Mouse (Mus musculus): ENCODE data around the gene Dpf2. TPM values are rescaled to one million over a fixed set of nuclear protein-coding genes. Genes with fewer than 3 reads are reported as not detected.

The Dpf2 gene
- 175 and 194 TPM in 2 replicates for polyA plus RNA-seq (2012; rRNA removed)

DNA sequence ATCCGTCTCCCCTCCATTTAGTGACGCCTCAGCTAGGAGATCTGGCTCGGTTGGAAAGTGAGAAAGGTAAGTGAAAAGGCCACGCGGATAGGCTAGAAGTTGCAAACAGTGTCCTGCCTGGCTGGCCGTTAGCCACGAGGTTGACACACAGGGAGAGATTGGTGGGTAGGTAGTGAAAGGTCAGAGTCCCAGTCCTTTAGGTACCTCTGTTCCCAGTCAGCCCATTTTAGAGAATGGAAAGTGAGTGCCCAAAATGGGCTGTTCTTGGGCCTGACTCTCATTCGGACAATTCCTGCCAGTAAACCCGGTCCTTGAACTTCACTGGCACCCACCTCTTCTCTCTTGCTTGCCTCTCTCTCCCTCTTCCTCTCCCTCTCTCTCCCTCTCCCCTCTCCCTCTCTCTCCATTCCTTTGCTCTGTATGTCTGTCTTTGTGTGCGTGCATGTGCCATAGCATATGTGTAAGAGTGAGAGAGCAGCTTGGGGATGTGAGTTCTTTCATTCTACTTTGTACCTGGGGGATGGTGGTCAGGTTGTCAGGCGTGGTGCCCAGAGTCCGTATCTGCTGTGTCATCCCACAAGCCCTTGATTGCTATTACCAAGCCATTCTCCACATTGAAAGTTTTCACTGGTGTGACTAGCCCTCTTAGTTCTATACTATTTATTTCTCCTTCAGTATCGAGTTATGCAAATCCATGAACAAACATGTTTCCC lies at the start of gene Dpf2:
TSS of gene Dpf2 (minus strand) at position 4 of the 713 bp plus-strand sequence.
- Histone ChIP-seq H3K4me3 (ENCODE audit: control insufficient read depth, insufficient read depth, low read length) (peak within 1 kb of the TSS; percentile 72), H3K27me3 (ENCODE audit: control insufficient read depth, insufficient read depth, low read length) (no peaks in the 10 kb centered on the region), H3K36me3 (ENCODE audit: control insufficient read depth, insufficient read depth, low read length) (no peaks in the 10 kb centered on the region), H3K27ac (ENCODE audit: control insufficient read depth, insufficient read depth, low read length) (no peak within 1 kb of the TSS), H3K4me1 (replicated peaks; ENCODE audit: control insufficient read depth, insufficient read depth, low read length) (peaks cover 19% of the 10 kb centered on the region)
- no peak for DNase-seq
- WGBS, result 8% methylated on average over 13 of the region's 13 CpGs
- TF ChIP-seq CTCF (IDR thresholded peaks at IDR 0.05; ENCODE audit: borderline replicate concordance, control insufficient read depth, extremely low read depth, insufficient read depth, low read length, poor library complexity), result no peak
- no peak for TF ChIP-seq POLR2A (IDR thresholded peaks at IDR 0.05; ENCODE audit: control insufficient read depth, extremely low read depth, insufficient read depth, low read length, poor library complexity)

DNA sequence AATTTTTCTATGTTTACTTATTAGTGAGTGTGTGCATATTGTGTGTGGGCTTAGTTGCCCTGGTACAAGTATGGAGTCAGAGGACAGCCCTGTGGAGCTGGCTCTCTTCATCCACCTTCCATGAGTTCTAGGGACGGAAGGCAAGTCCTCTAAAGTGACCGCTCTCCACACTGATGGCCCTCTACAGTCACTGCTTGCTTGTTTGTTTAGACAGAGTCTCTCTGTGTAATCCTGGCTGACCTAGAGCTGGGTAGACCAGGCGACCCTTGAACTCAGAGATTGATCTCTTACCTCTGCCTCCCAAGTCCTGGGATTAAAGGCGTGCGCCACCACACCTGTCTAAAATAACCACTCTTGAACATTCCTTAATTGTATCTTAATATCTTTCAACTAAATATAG lies 44.6 kb upstream of the Dpf2 start:
- Histone ChIP-seq H3K27me3 (ENCODE audit: control insufficient read depth, insufficient read depth, low read length) (no peaks in the 10 kb centered on the region), H3K27ac (ENCODE audit: control insufficient read depth, insufficient read depth, low read length) (no peak overlapping the region), H3K36me3 (ENCODE audit: control insufficient read depth, insufficient read depth, low read length) (peaks cover 13% of the 10 kb centered on the region; the same call in 1 of the 2 replicates), H3K4me3 (ENCODE audit: control insufficient read depth, insufficient read depth, low read length) (no peak overlapping the region), H3K4me1 (replicated peaks; ENCODE audit: control insufficient read depth, insufficient read depth, low read length) (peaks cover 3% of the 10 kb centered on the region; the same call in 1 of the 2 replicates)
- 96% methylated on average over 5 of the region's 5 CpGs for whole genome bisulfite sequencing
- no peak for TF ChIP-seq POLR2A (IDR thresholded peaks at IDR 0.05; ENCODE audit: control insufficient read depth, extremely low read depth, insufficient read depth, low read length, poor library complexity)
- no peak for TF ChIP-seq CTCF (IDR thresholded peaks at IDR 0.05; ENCODE audit: borderline replicate concordance, control insufficient read depth, extremely low read depth, insufficient read depth, low read length, poor library complexity)
- DNase-seq, result no peak

DNA sequence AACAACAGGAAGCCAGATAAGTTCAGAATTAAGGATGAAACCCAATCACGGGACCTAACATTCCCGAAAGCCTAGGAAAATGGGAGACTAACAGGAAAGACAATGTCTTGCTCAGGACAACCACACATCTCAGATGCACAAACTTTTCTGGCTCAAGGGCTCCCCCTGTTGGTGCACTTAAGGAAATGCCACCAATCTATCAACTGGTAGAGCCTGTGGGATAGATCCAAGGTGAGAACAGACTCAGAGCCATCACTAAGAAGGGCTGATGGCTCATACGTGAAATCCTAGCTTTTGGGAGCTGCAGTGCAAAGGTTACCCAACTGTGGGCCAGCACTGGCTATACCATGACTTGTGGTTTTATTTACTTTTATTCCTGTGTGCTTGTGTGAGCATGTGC lies 43.9 kb upstream of the Dpf2 start:
- no peak for TF ChIP-seq CTCF (IDR thresholded peaks at IDR 0.05; ENCODE audit: borderline replicate concordance, control insufficient read depth, extremely low read depth, insufficient read depth, low read length, poor library complexity)
- TF ChIP-seq POLR2A (IDR thresholded peaks at IDR 0.05; ENCODE audit: control insufficient read depth, extremely low read depth, insufficient read depth, low read length, poor library complexity), result no peak
- Histone ChIP-seq H3K4me1 (replicated peaks; ENCODE audit: control insufficient read depth, insufficient read depth, low read length) (peaks cover under 1% of the 10 kb centered on the region; the same call in 1 of the 2 replicates), H3K4me3 (ENCODE audit: control insufficient read depth, insufficient read depth, low read length) (no peak overlapping the region), H3K27me3 (ENCODE audit: control insufficient read depth, insufficient read depth, low read length) (no peaks in the 10 kb centered on the region), H3K36me3 (ENCODE audit: control insufficient read depth, insufficient read depth, low read length) (peaks cover 19% of the 10 kb centered on the region), H3K27ac (ENCODE audit: control insufficient read depth, insufficient read depth, low read length) (no peak overlapping the region)
- DNase-seq, result peak; percentile 70
- WGBS, result 56% methylated on average over 3 of the region's 3 CpGs

DNA sequence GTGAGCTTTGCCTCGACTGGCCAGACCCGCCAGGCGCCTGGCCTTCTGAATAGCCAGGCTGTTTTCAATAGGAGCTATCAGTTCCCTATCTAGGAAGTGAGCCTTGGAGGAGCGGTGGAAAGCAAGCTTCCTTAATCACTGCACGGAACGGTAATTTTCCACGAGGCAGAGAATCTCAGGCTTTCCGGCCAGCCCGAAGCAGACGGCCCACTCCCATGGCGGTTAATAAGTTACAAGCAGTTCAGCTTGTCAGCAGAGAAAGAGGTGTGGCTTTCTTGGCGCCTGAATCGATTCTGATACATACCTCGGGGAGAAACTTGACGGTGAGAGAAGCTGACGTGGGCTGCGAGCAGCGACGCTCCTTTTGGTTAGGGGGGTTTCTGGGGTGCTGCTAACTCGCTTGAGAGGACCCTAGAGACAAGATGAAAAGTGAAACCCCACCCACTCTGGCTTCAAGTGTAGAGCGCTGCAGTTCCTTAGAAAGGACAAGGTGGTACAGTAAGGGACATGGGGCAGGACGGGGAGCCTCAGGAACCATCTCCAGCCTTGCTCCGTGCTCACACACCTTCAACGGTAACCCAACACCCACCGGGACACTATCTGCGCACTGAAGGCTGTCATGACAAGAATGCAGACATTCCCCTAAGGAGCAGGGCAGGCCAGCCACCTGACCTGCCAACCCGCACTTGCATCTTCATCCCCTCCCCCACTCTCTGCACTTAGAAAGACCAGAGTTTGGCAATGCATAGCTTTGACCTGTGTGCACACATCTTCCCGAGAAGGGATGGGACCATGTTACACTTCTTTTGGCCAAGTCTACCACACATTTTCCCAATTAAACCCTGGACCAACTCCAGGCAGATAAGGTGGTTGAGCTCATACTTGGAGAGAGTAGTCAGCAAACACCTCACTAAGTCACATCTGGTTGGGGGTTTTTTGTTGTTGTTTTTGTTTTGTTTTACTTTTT lies 43.2 kb upstream of the Dpf2 start:
- peaks cover 24% of the 10 kb centered on the region for H3K36me3 ChIP-seq (ENCODE audit: control insufficient read depth, insufficient read depth, low read length)
- DNase-seq, result no peak
- H3K27me3 ChIP-seq (ENCODE audit: control insufficient read depth, insufficient read depth, low read length), result no peaks in the 10 kb centered on the region
- no peak overlapping the region for H3K4me3 ChIP-seq (ENCODE audit: control insufficient read depth, insufficient read depth, low read length)
- no peaks in the 10 kb centered on the region for H3K4me1 ChIP-seq (replicated peaks; ENCODE audit: control insufficient read depth, insufficient read depth, low read length)
- H3K27ac ChIP-seq (ENCODE audit: control insufficient read depth, insufficient read depth, low read length), result no peak overlapping the region
- WGBS, result 94% methylated on average over 28 of the region's 28 CpGs
- TF ChIP-seq CTCF (IDR thresholded peaks at IDR 0.05; ENCODE audit: borderline replicate concordance, control insufficient read depth, extremely low read depth, insufficient read depth, low read length, poor library complexity) (no peak), POLR2A (IDR thresholded peaks at IDR 0.05; ENCODE audit: control insufficient read depth, extremely low read depth, insufficient read depth, low read length, poor library complexity) (no peak)

DNA sequence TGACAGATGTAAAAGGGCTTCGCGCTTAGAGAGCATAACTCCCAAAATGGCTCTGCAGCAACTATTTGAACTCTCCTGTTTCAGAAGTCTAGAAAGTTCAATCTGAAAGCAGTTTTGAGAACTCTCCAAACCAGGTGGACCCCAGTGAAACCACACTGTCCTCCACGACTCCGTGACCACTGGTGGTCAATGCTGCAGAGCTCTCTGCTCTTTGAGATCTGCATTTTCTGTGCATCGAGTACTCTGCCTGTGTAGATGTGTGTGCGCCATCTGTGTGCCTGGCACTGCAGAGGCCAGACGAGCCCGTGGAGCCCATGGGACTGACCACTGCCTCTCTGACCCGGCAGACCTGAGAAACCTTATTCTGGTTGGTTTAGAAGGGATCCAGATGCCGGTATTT lies 42.1 kb upstream of the Dpf2 start:
- Histone ChIP-seq H3K4me3 (ENCODE audit: control insufficient read depth, insufficient read depth, low read length) (no peak overlapping the region), H3K36me3 (ENCODE audit: control insufficient read depth, insufficient read depth, low read length) (peaks cover 30% of the 10 kb centered on the region), H3K27me3 (ENCODE audit: control insufficient read depth, insufficient read depth, low read length) (no peaks in the 10 kb centered on the region), H3K4me1 (replicated peaks; ENCODE audit: control insufficient read depth, insufficient read depth, low read length) (no peaks in the 10 kb centered on the region), H3K27ac (ENCODE audit: control insufficient read depth, insufficient read depth, low read length) (no peak overlapping the region; the same call in 1 of the 2 replicates)
- TF ChIP-seq POLR2A (IDR thresholded peaks at IDR 0.05; ENCODE audit: control insufficient read depth, extremely low read depth, insufficient read depth, low read length, poor library complexity) (no peak), CTCF (IDR thresholded peaks at IDR 0.05; ENCODE audit: borderline replicate concordance, control insufficient read depth, extremely low read depth, insufficient read depth, low read length, poor library complexity) (no peak)
- DNase-seq, result no peak
- WGBS, result 94% methylated on average over 10 of the region's 10 CpGs

DNA sequence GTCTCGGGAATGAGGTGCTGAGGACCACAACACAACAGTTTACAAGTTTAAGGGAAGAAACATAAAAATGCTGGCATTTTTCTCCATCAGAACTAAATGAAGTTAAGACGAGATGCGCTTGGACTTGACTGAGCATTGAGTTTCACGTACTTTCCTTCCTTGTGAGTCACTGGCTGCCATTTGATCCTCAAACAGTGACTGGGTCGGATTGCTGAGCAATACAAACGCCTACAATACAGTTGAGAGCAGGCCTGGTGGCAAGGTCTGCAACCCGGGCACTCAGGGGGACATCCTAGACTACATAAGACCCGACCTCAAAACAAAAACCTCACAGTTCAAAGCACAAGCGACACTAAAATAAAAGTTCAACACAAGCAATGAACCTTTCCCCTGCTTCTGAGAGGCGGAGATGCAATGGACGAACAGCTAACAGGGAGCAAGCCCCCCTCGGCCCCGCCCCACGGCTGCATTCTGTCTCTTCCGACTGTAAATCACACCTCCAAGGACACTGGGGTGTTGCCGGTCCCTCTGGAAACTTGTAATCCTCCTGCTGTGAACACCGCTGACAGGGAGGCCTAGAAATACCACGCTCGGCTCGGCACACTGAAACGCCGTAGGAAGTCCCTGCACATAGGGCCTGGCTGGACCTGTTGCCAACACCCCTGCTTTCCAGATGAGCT lies 41.4 kb upstream of the Dpf2 start:
- no peak for TF ChIP-seq POLR2A (IDR thresholded peaks at IDR 0.05; ENCODE audit: control insufficient read depth, extremely low read depth, insufficient read depth, low read length, poor library complexity)
- no peak for TF ChIP-seq CTCF (IDR thresholded peaks at IDR 0.05; ENCODE audit: borderline replicate concordance, control insufficient read depth, extremely low read depth, insufficient read depth, low read length, poor library complexity)
- H3K4me1 ChIP-seq (replicated peaks; ENCODE audit: control insufficient read depth, insufficient read depth, low read length), result no peaks in the 10 kb centered on the region
- 95% methylated on average over 22 of the region's 22 CpGs for WGBS
- no peak overlapping the region for H3K4me3 ChIP-seq (ENCODE audit: control insufficient read depth, insufficient read depth, low read length)
- no peak overlapping the region for H3K27ac ChIP-seq (ENCODE audit: control insufficient read depth, insufficient read depth, low read length)
- H3K36me3 ChIP-seq (ENCODE audit: control insufficient read depth, insufficient read depth, low read length), result peaks cover 34% of the 10 kb centered on the region
- DNase-seq, result no peak
- no peaks in the 10 kb centered on the region for H3K27me3 ChIP-seq (ENCODE audit: control insufficient read depth, insufficient read depth, low read length)
